Mouse (Mus musculus) B cell, adult 67 days (primary cell): ENCODE data around the gene Plekha5. TPM values are rescaled to one million over a fixed set of nuclear protein-coding genes. Genes with fewer than 3 reads are reported as not detected.

Experiments used
- total RNA-seq, 2 experiments: library from RNA; stranded (reverse); gene quantifications; 4 replicates each; pipeline ENCODE4 v1.2.4; 2023

Gene Plekha5
- total RNA-seq, result 10 to 100 TPM; 15.5 to 16.2 TPM

DNA sequence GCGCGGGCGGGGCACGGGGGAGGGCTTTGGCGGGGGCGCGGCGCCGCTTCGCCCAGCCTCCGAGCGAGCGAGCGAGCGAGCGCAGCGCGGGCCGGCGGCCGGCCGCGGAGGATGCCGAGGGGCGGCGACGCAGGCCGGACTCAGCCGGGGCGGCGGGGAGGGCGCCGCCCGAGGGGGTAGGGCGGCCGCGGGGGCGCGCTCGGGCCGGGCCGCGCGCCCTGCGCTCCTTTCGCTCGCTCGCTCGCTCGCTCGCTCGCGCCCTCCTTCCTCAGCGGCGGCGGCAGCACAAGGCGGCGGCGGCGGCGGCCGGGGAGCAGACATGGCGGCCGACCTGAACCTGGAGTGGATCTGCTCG lies at the start of gene Plekha5:
Gene Plekha5, plus strand, starts transcription at position 209 of the 355 bp plus-strand sequence.

DNA sequence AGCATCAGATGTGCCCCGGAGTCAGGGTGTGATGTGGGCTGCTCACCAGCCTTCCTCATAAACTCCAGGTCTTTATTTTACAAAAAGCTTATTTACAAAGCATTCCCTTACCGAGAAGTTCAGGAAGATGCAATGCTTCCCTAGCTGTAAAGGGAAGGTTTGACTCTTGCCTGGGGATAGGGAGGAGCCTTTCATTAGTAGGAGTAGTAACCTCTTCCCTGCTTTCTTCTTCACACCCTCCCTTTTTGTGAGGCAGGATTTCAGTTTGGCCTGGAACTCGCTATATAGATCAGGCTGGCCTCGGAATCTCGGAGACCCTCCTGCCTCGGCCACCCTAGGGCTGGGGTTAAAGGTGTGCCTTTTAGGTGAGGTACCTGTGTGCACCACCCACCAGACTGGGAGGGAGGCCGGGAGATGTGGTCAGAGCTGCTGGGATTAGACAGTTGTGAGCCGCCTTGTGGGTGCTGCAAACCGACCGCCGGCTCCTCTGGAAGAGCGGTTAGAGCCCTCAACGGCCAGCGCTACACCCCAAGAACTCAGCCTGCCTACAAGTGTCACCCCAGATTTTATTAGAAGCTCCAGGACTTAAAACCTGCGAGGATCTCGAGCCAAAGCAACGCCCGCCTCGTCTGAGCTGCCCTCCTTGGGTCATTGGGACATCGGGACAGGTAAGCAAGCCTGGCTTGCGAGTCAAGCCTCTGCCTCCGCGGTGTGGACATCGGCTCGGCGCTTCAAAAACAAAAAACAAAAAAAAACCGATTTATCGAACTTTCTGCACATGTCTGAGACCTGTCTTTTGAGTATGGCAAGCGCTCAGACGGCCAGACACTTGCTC lies 198.8 kb downstream of the Plekha5 start, which contains the start of gene Aebp2:
Gene Aebp2, plus strand, starts transcription at position 273 of the 835 bp plus-strand sequence.

Other genes starting within 250 kb of the Plekha5 start
- 10 to 100 TPM; 59.7 to 68.0 TPM for gene Aebp2, start 198.6 kb downstream of the Plekha5 start, total RNA-seq